Mouse (Mus musculus): ENCODE data around the gene Gm4894.
A peak's percentile ranks its signal among the peaks of the same experiment; 100 is the strongest.

Gm4894 gene

GRCm38 (mm10) chr9:49250231-49250630, at the start of gene Gm4894:
Gene Gm4894 (plus strand): TSS chr9:49250531.
- DNase-seq (ENCODE audit: low spot score in 2 of 2) = no peak

DNA sequence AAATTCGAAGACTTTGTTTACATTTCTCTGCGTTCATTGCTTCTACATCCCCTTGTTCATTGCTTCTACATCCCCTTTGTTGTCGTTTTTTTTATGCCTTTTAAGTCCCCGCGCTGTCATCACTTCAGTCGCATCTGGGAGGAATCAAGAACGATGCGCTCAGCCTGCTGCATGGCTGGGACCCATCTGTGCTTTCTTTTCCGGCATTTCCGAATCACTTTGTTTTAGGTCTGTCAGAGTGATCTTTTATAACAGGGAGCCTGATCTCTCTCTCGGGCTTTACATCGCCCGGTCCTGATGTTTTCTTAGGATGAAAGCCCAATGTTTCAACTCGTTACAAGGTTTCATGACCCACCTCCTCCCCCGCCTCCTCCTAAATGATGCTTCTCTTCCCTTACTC, 44.0 kb upstream of the Gm4894 start:
- no peak for DNase-seq (ENCODE audit: low spot score in 2 of 2)

DNA sequence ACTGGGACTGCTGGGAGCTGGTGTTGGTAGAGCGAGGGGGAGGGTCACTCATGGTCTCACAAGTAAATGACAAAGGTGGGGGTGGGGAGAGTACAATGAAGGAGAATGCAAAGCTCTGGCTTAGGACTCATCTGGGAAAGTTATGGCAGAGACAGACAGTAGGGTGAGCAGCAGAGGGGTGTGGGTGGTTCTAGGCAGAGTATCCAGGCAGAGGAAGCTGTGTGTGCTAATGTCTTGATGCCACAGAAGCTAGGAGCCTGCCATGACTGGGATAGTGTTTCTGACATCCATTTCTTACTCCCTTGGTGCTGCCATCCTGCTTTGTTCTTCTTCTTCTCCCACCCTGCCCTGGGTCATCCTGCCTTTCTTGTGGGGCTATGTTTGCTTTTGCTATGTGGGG, 38.8 kb upstream of the Gm4894 start:
- DNase-seq (ENCODE audit: low spot score in 2 of 2) = no peak

GRCm38 (mm10) chr9:49214734-49215133, 35.6 kb upstream of the Gm4894 start:
- no peak for DNase-seq (ENCODE audit: low spot score in 2 of 2)

GRCm38 (mm10) chr9:49217626-49218607, 32.4 kb upstream of the Gm4894 start:
- DNase-seq (ENCODE audit: low spot score in 2 of 2) = no peak

DNA sequence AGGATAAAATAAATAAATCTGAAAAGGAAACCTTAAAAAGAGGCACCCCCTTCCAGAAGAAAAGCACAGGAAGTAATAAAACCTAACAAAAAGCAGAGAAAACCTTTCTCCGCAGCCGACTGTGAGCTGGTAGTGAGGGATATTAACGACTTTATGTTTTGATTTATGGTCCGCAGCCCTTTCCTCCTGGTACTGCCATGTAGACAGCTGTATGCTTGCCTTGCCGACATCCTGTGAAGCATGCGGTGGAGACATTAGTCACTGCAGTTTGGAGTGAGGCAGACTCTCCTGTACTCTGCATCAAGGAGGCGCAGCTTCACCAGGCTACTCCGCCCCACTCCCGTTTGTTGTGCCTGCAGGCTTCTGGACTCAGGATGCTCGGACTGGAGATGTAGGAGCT, 25.8 kb upstream of the Gm4894 start:
- no peak for DNase-seq (ENCODE audit: low spot score in 2 of 2)

DNA sequence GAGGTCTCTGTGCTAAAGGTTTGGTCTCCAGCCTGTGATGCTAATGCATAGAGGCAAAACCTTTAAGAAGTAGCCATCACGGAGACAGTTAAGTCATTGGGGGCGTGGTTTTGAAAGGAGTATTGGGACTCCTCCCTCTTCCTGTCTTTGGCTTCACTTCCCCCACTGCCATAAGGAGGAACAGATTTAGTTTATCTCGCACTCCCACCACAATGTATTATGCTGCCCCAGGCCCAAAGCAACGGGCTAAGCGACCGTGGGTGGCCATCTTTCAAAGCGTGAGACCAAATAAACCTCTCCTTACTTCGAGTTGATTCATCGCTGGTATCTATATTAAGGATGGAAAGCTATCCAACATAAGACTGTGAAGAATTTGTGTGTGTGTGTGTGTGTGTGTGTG, 22.9 kb upstream of the Gm4894 start:
- no peak for DNase-seq (ENCODE audit: low spot score in 2 of 2)

GRCm38 (mm10) chr9:49229054-49229453, 21.3 kb upstream of the Gm4894 start:
- no peak for DNase-seq (ENCODE audit: low spot score in 2 of 2)

GRCm38 (mm10) chr9:49246839-49247238, 3.5 kb upstream of the Gm4894 start:
- DNase-seq (ENCODE audit: low spot score in 2 of 2) = peak; percentile 55 to 68

- no peak for DNase-seq (ENCODE audit: low spot score in 2 of 2)
Measured at GRCm38 (mm10) chr9:49268949-49269348, 18.6 kb downstream of the Gm4894 start.

DNA sequence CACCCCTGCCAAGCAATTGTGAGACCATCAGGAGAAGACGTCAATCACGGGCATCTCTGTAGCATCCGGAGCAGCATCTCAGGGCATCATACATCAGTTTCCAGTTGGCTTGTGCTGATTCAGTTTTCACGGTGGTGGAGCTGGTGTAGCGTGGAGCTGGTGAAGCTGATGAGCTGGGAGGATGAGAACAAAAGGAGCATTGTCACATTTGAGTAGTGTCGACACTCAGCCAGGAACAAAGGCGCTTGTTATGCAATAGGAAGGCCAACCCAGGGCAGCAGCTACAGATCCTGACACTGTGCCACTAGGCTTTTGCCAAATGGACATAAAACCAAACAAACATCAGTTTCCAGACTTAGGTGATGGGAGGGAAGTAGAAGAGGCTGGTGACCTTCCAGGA, 23.2 kb downstream of the Gm4894 start:
- DNase-seq (ENCODE audit: low spot score in 2 of 2) = no peak

DNA sequence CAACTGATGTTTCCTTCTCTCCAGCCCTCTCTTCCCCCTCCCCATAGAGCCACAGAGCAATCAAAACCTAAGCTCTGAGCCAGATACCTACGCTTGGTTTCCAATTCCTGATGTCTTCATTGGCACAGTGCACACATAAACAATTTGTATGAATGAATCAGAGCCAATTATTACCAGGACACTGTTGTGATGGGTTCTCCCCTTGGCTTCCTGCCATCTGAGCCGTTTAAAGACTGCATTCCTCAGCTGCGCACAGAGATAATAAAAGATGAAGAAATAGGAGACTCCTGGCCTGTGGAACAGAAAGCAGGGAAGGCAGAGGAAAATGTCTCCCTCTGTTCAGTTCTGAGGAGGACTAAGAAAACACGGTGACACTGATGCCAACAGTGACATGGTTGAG, 25.6 kb downstream of the Gm4894 start:
- no peak for DNase-seq (ENCODE audit: low spot score in 2 of 2)

DNA sequence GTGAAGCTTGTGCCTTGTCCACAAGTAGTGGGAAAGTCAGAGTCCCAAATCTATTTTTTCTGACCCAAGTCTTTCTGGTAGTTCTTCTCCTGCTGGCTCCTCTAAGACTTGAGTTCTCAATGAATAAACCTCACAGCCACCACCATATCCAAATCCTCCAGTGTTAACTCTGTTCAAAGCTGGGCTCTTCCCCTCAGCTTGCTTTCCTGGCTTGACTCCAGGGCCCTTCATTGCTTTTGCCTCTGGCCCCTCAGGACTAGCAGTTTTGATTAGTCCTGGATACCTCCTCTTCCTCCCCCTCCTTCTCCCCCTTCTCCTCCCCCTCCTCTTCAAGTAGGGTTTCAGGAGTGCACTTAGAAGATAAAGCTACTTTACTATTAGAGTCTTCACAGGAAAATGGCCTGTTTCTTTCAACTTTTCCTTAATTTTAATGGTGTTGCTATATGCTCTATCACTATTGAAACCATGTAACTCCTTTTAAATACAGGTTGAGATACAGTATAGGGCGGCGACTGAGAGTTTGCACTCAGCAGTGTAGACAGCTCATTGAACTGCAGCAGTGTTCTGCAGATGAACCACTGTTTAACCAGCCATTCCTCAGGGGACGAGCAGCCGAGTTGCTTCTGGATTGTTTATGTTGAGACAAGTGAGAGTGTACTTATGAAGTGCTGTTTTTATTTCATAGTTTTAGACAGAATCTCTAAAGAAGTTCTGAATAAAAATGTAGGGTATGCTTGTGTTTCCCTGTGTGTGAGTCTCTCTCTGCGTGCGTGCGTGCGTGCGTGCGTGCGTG, 26.4 kb downstream of the Gm4894 start:
- DNase-seq (ENCODE audit: low spot score in 2 of 2) = no peak

DNA sequence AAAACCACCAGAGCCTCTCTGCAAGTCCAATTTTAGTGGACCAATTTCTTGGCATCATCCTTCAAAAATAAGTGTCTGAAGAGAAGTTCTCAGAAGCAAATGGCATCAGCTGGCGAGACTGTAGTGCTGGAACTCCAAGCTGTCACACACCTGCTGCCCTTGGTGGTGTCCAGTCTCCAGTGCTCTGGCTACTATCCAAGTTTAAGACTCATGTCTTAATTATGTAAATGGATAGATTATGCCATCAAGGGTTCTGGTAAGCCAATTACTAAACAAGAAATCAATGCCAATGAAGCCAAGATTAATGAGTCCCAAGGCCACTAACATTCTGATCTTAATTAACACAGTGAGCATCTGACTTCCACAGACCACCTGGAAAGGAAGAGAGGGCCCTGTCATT, 44.8 kb downstream of the Gm4894 start:
- DNase-seq (ENCODE audit: low spot score in 2 of 2) = no peak

- DNase-seq (ENCODE audit: low spot score in 2 of 2) = no peak
Measured at GRCm38 (mm10) chr9:49307576-49307975, 57.2 kb downstream of the Gm4894 start.

GRCm38 (mm10) chr9:49310821-49311220, 60.5 kb downstream of the Gm4894 start:
- DNase-seq (ENCODE audit: low spot score in 2 of 2) = no peak

- no peak for DNase-seq (ENCODE audit: low spot score in 2 of 2)
Measured at GRCm38 (mm10) chr9:49318638-49319037, 68.3 kb downstream of the Gm4894 start.
